Mouse (Mus musculus) megakaryocyte, embryonic 14.5 days (primary cell): ENCODE data around the gene Laptm5.

ENCODE experiments used
- FLI1 ChIP-seq: IDR thresholded peaks from 2 replicates; pipeline ENCODE4 v1.6.1; 2012; ENCODE audit warnings: low read length, inconsistent platforms, mixed read lengths
- GATA1 ChIP-seq: IDR thresholded peaks from 3 replicates; pipeline ENCODE4 v1.6.1; 2012; ENCODE audit warnings: mixed read lengths, low read length, inconsistent platforms, borderline replicate concordance

DNA sequence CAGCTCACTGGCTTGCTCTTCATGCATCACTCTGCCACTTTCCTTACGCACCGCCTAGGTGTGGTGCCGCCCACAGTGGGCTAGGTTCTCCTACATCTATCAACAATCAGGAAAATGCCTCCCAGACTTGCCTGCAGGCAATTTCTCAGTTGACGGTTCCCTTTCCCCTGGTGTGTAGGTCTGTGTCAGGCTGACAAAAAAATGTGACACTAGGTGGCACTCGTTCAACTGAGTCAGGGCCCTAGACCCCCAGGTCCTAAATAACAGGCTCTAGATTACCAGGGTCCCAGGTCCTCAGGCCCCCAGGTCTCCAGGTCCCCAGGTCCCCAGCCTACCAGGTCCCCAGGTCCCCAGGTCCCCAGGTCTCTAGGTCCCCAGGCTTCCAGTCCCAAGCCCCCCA lies 19.2 kb upstream of the Laptm5 start:
- TF ChIP-seq FLI1 (no peak), GATA1 (no peak)
